Mouse (Mus musculus) midbrain, embryonic 13.5 days (tissue): ENCODE measurements around the gene Gm11115. TPM values are rescaled to one million over a fixed set of nuclear protein-coding genes. Genes with fewer than 3 reads are reported as not detected.

Experiments used
- ATAC-seq: fragments of 200-750 bp; cut with Nextera tagmentation; 2 replicates; pipeline ENCODE4 v1.8.0; 2017; ENCODE audit warnings: mild to moderate bottlenecking, moderate TSS enrichment, moderate library complexity
- H3K27ac ChIP-seq: fragments of 300-500 bp; sonication (generic); 2 replicates; pipeline ENCODE4 v1.5.1; 2015; ENCODE audit warnings: inconsistent platforms, mild to moderate bottlenecking, moderate library complexity
- H3K27me3 ChIP-seq: fragments of 300-500 bp; sonication (generic); 2 replicates; pipeline ENCODE4 v1.6.1; 2015; ENCODE audit warnings: mild to moderate bottlenecking, inconsistent platforms
- H3K36me3 ChIP-seq: fragments of 300-500 bp; sonication (generic); 2 replicates; pipeline ENCODE4 v1.6.1; 2015; ENCODE audit warnings: mild to moderate bottlenecking, inconsistent platforms
- H3K4me1 ChIP-seq: fragments of 300-500 bp; sonication (generic); replicated peaks from 2 replicates; pipeline ENCODE4 v1.6.1; 2015; ENCODE audit warnings: inconsistent platforms
- H3K4me2 ChIP-seq: fragments of 300-500 bp; sonication (generic); replicated peaks from 2 replicates; pipeline ENCODE4 v1.6.1; 2015; ENCODE audit warnings: moderate library complexity, mild to moderate bottlenecking, inconsistent platforms
- H3K4me3 ChIP-seq: fragments of 300-500 bp; sonication (generic); replicated peaks from 2 replicates; pipeline ENCODE4 v1.5.1; 2015; ENCODE audit warnings: mild to moderate bottlenecking, inconsistent platforms
- H3K9ac ChIP-seq: fragments of 300-500 bp; sonication (generic); replicated peaks from 2 replicates; pipeline ENCODE4 v1.6.1; 2015; ENCODE audit warnings: mild to moderate bottlenecking, inconsistent platforms
- H3K9me3 ChIP-seq: fragments of 300-500 bp; sonication (generic); 2 replicates; pipeline ENCODE4 v1.6.1; 2016; ENCODE audit warnings: mild to moderate bottlenecking, inconsistent platforms
- WGBS: fragments of 180-500 bp; shearing (Covaris S2); methylation state at CpG from one replicate; pipeline ENCODE4 v1.1.7; 2015; 5-methylcytosine and 5-hydroxymethylcytosine counted together
- polyA plus RNA-seq: library from polyadenylated mRNA; unstranded; fragments of >200 nt; fragmentation: Nextera tagmentation; extraction: Ambion mirVana; gene quantifications from 2 replicates; pipeline ENCODE4 v1.2.1, GENCODE M21; 2015

Gm11115 gene
- not detected in 2 replicates for polyA plus RNA-seq

DNA sequence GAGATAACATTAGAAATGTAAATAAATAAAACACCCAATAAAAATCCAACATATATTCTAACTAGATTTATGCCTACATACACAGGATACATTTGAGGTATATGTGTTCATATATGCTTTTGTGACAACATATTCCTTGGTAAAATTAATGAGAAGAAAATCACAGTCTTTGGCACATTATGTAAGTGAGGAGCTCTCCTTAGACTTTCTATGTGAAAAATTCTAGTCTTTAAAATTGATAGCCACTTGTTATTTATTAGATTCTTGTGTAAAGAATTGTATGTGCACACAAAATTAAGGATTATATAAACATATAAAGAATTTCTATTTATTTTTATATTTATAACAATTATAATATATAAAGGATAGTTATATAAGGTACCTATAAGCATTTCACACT is at the start of gene Gm11115:
TSS of gene Gm11115 (minus strand) at position 101 of the 400 bp plus-strand sequence.
- no peak for ATAC-seq
- H3K36me3 ChIP-seq, result no peaks in the 10 kb centered on the region
- H3K4me3 ChIP-seq, result no peak within 1 kb of the TSS
- no peak within 1 kb of the TSS for H3K9ac ChIP-seq
- no peak within 1 kb of the TSS for H3K4me2 ChIP-seq
- H3K27ac ChIP-seq, result no peak within 1 kb of the TSS
- H3K9me3 ChIP-seq, result no peaks in the 10 kb centered on the region
- H3K4me1 ChIP-seq, result no peaks in the 10 kb centered on the region
- H3K27me3 ChIP-seq, result no peaks in the 10 kb centered on the region

- Histone ChIP-seq H3K9ac (no peak within 1 kb of the TSS), H3K4me2 (no peak within 1 kb of the TSS), H3K4me1 (no peaks in the 10 kb centered on the region), H3K27me3 (no peaks in the 10 kb centered on the region), H3K36me3 (no peaks in the 10 kb centered on the region), H3K27ac (no peak within 1 kb of the TSS), H3K9me3 (no peaks in the 10 kb centered on the region), H3K4me3 (no peak within 1 kb of the TSS)
- no peak for ATAC-seq
- 78% methylated on average over 1 of the region's 1 CpGs for WGBS
These were observed 42.5 kb downstream of the Gm11115 start, which contains the start of gene Gm11116 for GRCm38 (mm10) chr5:88111430-88111829. Gene Gm11116 (minus strand): TSS chr5:88111530.

Other genes starting within 250 kb of the Gm11115 start
- gene Csn3, start 228.5 kb downstream of the Gm11115 start, polyA plus RNA-seq, result not detected in 2 replicates
- not detected in 2 replicates for gene 2310003L06Rik, start 184.6 kb downstream of the Gm11115 start, polyA plus RNA-seq
- not detected in 2 replicates for gene Gm28434, start 184.6 kb downstream of the Gm11115 start, polyA plus RNA-seq
- gene Cabs1, start 174.7 kb downstream of the Gm11115 start, polyA plus RNA-seq, result not detected in 2 replicates
- not detected in 2 replicates for gene Smr3a, start 151.6 kb downstream of the Gm11115 start, polyA plus RNA-seq
- gene Smr2, start 67.5 kb downstream of the Gm11115 start, polyA plus RNA-seq, result not detected in 2 replicates
- gene Gm11116, start 42.6 kb downstream of the Gm11115 start, polyA plus RNA-seq, result not detected in 2 replicates
- gene Gm7714, start 114.8 kb upstream of the Gm11115 start, polyA plus RNA-seq, result not detected in 2 replicates
- not detected in 2 replicates for gene Prol1, start 163.2 kb upstream of the Gm11115 start, polyA plus RNA-seq
- not detected in 2 replicates for gene Amtn, start 222.0 kb upstream of the Gm11115 start, polyA plus RNA-seq